Mouse (Mus musculus): Measurements from ENCODE around the gene Qtrt1. TPM values are rescaled to one million over a fixed set of nuclear protein-coding genes. Genes with fewer than 3 reads are reported as not detected.

The Qtrt1 gene
- polyA plus RNA-seq, 1 experiment = 81.4 TPM

DNA sequence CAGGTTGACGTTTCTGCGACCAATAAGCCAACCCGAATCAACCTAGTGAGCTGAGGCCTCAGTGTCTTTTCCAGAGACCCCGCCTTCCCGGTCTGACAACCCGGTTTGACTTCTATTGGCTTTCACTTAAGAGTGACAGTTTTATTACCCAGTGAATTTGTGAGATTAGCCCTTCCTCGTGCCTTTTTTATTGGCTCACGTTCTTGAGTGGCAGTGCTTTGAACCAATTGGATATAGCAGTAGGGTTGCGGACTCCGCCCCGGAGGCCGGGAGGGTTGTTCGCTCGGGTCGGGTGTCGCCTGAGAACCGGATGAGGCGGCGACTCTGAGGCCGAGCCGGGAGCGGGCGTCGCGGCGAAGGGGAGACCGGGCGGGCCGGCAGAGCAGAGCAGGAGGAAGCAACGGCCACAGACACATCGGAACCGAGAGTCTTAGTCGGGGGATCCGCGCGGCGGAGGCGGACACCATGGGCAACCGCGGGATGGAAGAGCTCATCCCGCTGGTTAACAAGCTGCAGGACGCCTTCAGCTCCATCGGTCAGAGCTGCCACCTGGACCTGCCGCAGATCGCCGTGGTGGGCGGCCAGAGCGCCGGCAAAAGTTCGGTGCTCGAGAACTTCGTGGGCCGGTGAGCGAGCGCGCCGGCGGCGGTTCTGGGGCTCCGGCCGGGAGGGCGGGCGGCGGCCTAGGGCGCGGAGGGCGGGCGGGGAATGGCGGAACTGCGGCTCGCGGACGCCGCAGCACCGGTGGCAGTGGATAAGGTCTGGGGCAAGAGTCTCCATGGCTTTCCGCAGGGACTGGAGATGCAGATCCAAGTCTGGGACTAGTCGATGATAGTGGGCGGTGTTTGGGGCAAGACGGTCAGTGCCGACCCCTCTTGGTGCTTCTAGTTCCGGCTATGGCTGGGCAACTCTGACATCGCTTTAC is 13.3 kb downstream of the Qtrt1 start, which contains the start of gene Dnm2:
Gene Dnm2, plus strand, starts transcription at position 278 of the 925 bp plus-strand sequence.
- TF ChIP-seq POLR2A (IDR thresholded peaks at IDR 0.05; ENCODE audit: borderline replicate concordance, extremely low read depth, insufficient read depth, insufficient read length, poor library complexity, severe bottlenecking) (peak; percentile 48), CTCF (IDR thresholded peaks at IDR 0.05; ENCODE audit: borderline replicate concordance, extremely low read depth, insufficient read depth, insufficient read length) (no peak)
- peak; percentile 99 for DNase-seq (ENCODE audit: low read depth)

DNA sequence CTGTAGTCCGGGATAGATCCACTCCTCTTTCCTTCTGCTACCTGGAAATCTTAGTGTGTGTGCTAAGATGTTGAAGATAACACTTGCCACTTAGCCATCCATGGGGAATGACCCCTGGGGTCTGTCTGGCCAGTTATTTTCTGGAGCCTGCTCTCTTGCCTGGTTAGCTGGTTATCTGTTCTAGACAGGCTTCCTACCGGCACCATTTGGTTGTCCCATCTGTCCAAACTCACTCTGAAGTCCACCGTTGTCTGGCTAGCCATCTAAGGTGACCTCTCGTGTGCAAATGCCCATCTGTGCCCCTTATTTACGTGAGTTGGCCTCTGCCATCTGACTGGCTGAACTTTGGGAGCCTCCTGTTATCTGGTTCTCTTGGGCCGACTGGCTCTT is 13.9 kb downstream of the Qtrt1 start:
- DNase-seq (ENCODE audit: low read depth) = no peak
- no peak for TF ChIP-seq POLR2A (IDR thresholded peaks at IDR 0.05; ENCODE audit: borderline replicate concordance, extremely low read depth, insufficient read depth, insufficient read length, poor library complexity, severe bottlenecking)
- no peak for TF ChIP-seq CTCF (IDR thresholded peaks at IDR 0.05; ENCODE audit: borderline replicate concordance, extremely low read depth, insufficient read depth, insufficient read length)

DNA sequence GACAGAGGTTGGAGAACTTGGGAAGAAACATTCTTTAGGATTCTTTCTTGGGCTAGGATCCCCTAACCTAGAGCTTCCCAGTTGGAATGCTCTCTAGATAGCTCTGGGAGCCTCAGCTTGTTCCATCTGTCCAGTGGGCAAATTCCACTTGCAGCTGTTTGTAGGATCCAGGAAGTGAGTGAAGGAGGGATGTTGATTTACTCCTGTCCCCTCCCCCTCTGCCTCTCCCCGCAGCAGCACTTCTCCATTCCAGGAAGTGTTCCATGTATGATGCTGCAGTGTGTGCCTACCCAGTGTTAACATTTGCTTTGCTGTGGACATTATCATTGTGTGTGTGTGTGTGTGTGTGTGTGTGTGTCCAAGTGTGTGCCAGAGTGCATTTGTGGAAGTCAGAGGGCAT is 14.4 kb downstream of the Qtrt1 start:
- no peak for DNase-seq (ENCODE audit: low read depth)
- TF ChIP-seq CTCF (IDR thresholded peaks at IDR 0.05; ENCODE audit: borderline replicate concordance, extremely low read depth, insufficient read depth, insufficient read length) (no peak), POLR2A (IDR thresholded peaks at IDR 0.05; ENCODE audit: borderline replicate concordance, extremely low read depth, insufficient read depth, insufficient read length, poor library complexity, severe bottlenecking) (no peak)

DNA sequence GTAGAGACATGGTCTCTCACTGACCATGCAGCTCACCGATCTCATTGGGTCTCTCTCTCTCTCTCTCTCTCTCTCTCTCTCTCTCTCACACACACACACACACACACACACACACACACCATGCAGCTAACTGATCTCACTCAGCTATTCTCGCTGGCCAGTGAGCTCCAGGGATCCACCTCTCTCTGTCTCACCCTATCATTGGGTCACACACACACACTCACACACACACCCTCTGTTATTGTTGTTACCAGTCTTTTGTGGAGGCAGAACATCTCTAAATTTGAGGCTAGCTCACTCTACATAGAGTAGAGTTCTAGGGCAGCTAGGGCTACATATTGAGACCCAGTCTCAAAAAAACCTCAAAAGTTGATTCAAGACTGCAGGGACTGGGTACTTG is 14.9 kb downstream of the Qtrt1 start:
- DNase-seq (ENCODE audit: low read depth) = no peak
- TF ChIP-seq CTCF (IDR thresholded peaks at IDR 0.05; ENCODE audit: borderline replicate concordance, extremely low read depth, insufficient read depth, insufficient read length) (no peak), POLR2A (IDR thresholded peaks at IDR 0.05; ENCODE audit: borderline replicate concordance, extremely low read depth, insufficient read depth, insufficient read length, poor library complexity, severe bottlenecking) (no peak)

DNA sequence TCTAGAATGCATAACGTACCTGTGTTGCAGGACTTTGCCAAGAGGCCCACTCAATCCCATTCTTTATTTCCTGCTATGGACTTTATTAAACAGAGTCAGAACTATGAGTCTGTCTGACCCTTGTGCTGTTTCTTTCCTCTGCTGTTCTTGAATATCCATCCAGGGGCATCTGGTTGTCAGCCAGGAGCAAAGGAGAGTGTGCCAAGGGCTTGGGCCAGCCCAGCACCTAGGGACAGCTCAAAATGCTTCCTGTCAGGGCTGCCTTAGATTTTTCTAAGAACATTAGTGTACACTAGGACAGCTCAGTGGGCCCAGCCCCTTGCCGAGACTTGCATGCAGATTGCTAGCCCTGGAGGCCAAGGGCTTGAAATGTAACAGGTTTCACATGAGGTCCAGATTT is 16.1 kb downstream of the Qtrt1 start:
- TF ChIP-seq POLR2A (IDR thresholded peaks at IDR 0.05; ENCODE audit: borderline replicate concordance, extremely low read depth, insufficient read depth, insufficient read length, poor library complexity, severe bottlenecking) (no peak), CTCF (IDR thresholded peaks at IDR 0.05; ENCODE audit: borderline replicate concordance, extremely low read depth, insufficient read depth, insufficient read length) (no peak)

DNA sequence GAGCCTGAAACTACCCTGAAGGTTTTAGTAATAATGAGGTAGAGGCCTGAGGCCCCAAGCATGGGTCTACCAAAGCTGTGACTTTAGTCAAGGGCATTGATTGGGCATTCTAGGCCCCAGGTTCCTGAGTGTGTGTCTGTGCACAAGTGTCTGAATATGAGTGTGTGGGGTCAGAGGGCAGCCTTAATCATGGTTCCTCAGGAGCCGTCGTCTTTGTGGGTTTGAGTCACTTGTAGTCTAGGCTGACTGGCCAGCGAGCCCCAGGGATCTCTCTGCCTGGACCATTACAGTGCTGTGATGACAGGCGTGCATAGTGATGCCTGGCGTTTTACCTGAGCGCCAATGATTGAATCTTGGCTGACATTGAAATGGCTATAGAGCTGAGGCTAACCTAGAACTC is 16.5 kb downstream of the Qtrt1 start:
- no peak for TF ChIP-seq CTCF (IDR thresholded peaks at IDR 0.05; ENCODE audit: borderline replicate concordance, extremely low read depth, insufficient read depth, insufficient read length)
- TF ChIP-seq POLR2A (IDR thresholded peaks at IDR 0.05; ENCODE audit: borderline replicate concordance, extremely low read depth, insufficient read depth, insufficient read length, poor library complexity, severe bottlenecking) = no peak
- no peak for DNase-seq (ENCODE audit: low read depth)

More for the DNA sequence above, 16.1 kb downstream of the Qtrt1 start:
- DNase-seq (ENCODE audit: low read depth) = no peak

DNA sequence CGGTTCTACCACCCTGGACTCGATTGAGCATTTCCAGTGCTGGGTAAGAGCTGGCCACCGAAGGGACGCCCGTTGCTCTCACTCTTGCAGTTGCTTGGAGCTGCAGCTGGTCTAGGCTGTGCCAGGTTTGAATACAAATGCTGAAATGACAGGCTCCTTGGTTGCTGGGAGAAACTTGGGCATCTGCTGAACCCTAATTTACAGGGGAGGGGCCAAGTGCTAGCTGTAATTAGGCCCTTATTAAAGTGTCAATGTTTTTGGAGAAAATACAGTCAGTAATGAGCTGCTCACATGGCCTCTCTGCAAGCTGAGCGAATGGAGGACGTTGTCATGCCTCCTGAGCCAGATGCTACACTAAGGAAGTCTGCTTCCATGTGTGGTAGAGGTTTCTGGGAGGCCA is 19.1 kb downstream of the Qtrt1 start:
- peak; percentile 93 for DNase-seq (ENCODE audit: low read depth)
- no peak for TF ChIP-seq POLR2A (IDR thresholded peaks at IDR 0.05; ENCODE audit: borderline replicate concordance, extremely low read depth, insufficient read depth, insufficient read length, poor library complexity, severe bottlenecking)
- TF ChIP-seq CTCF (IDR thresholded peaks at IDR 0.05; ENCODE audit: borderline replicate concordance, extremely low read depth, insufficient read depth, insufficient read length) = no peak

DNA sequence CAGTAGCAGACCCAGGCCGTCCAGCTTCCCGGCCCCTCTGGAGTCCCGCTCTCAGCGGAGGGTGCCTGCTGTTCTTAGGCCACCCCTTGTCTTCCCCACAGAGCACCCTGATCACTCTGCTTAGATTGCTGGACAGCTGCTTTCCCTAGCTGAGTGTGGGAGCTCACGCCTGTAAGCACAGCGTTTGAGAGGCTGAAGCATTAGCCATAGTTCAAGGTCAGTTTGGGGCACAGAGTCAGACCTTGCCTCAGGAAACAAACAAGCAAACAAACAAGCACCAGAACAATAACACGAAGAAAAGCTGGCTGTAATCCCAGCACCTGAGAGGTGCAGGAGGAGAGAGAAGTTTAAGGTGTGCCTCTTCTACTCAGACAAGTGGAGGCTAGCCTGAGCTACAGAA is 20.4 kb downstream of the Qtrt1 start:
- DNase-seq (ENCODE audit: low read depth) = no peak

DNA sequence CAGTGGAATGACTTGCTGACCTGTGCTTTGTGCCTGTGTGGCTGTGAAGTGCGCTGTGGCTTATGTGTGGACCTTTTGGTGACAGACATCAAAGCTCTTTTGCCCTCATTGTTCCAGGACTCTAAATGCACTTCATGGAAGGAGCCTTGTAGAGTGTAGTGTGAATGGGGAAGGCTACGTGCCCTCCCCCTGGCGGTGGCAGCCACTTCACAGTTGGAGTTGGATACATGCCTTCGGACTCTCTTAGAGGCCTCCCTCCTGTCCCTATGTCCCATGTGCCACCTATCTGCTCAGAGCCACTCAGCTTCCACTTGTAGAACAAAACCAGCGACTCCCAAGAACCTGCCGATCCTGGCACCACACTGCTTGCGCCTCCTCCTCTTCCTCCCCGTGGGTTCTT is 22.1 kb downstream of the Qtrt1 start:
- TF ChIP-seq CTCF (IDR thresholded peaks at IDR 0.05; ENCODE audit: borderline replicate concordance, extremely low read depth, insufficient read depth, insufficient read length) (no peak; the same call in 1 of the 2 replicates), POLR2A (IDR thresholded peaks at IDR 0.05; ENCODE audit: borderline replicate concordance, extremely low read depth, insufficient read depth, insufficient read length, poor library complexity, severe bottlenecking) (no peak)
- DNase-seq (ENCODE audit: low read depth) = no peak

More for the DNA sequence above, 20.4 kb downstream of the Qtrt1 start:
- TF ChIP-seq CTCF (IDR thresholded peaks at IDR 0.05; ENCODE audit: borderline replicate concordance, extremely low read depth, insufficient read depth, insufficient read length) = no peak
- TF ChIP-seq POLR2A (IDR thresholded peaks at IDR 0.05; ENCODE audit: borderline replicate concordance, extremely low read depth, insufficient read depth, insufficient read length, poor library complexity, severe bottlenecking) = no peak

DNA sequence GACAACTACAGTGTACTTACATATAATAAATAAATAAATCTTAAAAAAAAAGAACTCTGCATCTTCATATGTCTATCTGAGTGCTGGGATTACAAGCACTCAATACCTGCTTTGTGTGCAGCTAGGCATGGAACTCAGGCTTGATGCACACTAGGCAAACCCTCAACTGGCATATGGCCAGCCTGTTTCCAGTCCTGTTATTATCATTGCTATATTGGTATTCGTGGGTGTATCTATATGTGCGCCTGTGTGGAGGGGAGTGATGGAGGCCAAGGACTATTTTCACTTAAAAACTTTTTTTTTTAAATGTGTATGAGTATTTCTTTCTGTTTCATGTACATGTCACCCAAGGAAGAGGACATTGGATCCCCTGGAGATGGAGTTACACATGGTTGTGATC is 22.8 kb downstream of the Qtrt1 start:
- no peak for DNase-seq (ENCODE audit: low read depth)
- TF ChIP-seq POLR2A (IDR thresholded peaks at IDR 0.05; ENCODE audit: borderline replicate concordance, extremely low read depth, insufficient read depth, insufficient read length, poor library complexity, severe bottlenecking) (no peak), CTCF (IDR thresholded peaks at IDR 0.05; ENCODE audit: borderline replicate concordance, extremely low read depth, insufficient read depth, insufficient read length) (no peak)

DNA sequence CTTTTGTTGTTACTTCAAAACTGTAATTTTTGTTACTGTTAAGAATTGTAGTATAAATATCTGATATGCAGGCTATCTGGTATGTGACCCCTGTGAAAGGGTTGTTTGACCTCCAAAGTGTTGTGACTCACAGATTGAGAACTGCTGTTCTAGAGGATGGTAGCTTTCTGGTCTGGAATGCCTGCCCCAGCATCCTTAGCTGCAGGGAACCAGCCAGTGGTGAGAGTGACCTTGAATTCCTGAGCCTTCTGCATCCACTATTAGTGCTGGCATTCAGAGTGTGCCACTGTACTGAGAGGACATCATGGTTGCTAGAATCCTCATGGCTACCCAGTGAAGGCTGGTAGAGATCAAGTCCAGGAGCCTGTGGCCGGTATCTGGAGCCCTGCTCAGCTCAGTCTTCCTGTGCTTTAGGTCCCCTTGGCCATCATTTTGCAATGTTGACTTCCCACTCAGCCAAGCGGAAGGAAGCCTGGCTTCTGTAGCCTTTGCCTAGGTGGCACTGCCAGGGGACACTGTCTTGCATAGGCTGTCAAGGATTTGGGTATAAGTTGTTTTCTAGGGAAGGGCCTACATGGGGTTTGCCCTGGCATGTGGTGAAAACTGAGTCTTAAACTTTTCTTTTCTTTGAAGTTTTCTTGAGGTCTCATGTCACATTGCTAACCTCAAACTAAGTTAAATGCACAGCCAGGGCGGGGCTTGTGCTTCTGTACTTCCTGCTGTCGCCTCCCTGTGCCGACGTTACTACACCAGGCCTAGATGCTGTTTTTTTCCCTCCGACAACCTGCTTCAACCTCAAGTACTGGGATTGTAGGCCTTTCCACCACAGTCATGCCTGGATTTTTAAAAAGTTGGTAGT is 24.4 kb downstream of the Qtrt1 start:
- TF ChIP-seq CTCF (IDR thresholded peaks at IDR 0.05; ENCODE audit: borderline replicate concordance, extremely low read depth, insufficient read depth, insufficient read length) (no peak), POLR2A (IDR thresholded peaks at IDR 0.05; ENCODE audit: borderline replicate concordance, extremely low read depth, insufficient read depth, insufficient read length, poor library complexity, severe bottlenecking) (no peak)
- no peak for DNase-seq (ENCODE audit: low read depth)

Data from brain, embryonic 14.5 days (tissue).